25 mouse cellular contexts compared by ENCODE assay signal in genomic region chr19:56374011-56374410, GRCm38 (mm10). TPM values are rescaled to one million over a fixed set of nuclear protein-coding genes. Genes with fewer than 3 reads are reported as not detected.
DNase-seq lines count a peak whose midpoint lies in the region; ATAC-seq and TF ChIP-seq lines count a peak whose summit lies in the region.
"Had no signal": no experiment of that assay in that cellular context is flagged by ENCODE, and none has a peak within 500 bp of the region (broad histone marks: within the 10 kb centered on the region; RNA-seq: fewer than 3 reads in every experiment).

No protein-coding gene starts in this region.

- no peak overlapping the region for H3K4me2 ChIP-seq in kidney, embryonic 15.5 days
- H3K4me2 ChIP-seq: embryonic facial prominence, embryonic 13.5 days; heart, embryonic 12.5 days had no signal

- H3K79me2 ChIP-seq in C2C12 (ENCODE audit: control insufficient read depth, insufficient read depth): no peaks in the 10 kb centered on the region

- no peak overlapping the region for H3K9ac ChIP-seq in kidney, embryonic 15.5 days
- H3K9ac ChIP-seq: embryonic facial prominence, embryonic 13.5 days; heart, embryonic 12.5 days had no signal

- H3K9me3 ChIP-seq in kidney, embryonic 15.5 days (replicated peaks): no peaks in the 10 kb centered on the region
- H3K9me3 ChIP-seq: embryonic facial prominence, embryonic 13.5 days; midbrain, embryonic 10.5 days had no signal

- no peak for TF ChIP-seq CTCF in C2C12 (IDR thresholded peaks at IDR 0.05; ENCODE audit: control insufficient read depth, insufficient read depth, insufficient read length)

- H3K27ac ChIP-seq in kidney, embryonic 15.5 days: no peak overlapping the region
- H3K27ac ChIP-seq: embryonic facial prominence, embryonic 13.5 days; hindbrain, postnatal 0 days; macrophage; midbrain, embryonic 10.5 days had no signal

- H3K4me1 ChIP-seq in kidney, embryonic 15.5 days: no peaks in the 10 kb centered on the region
- H3K4me1 ChIP-seq: embryonic facial prominence, embryonic 13.5 days; midbrain, embryonic 10.5 days had no signal

- DNase-seq in kidney, postnatal 4 days: no peak
- peak; percentile 16 for DNase-seq in ZHBTc4 (ENCODE audit: low read depth, low spot score)
- DNase-seq in retina, embryonic 14.5 days (ENCODE audit: low spot score): peak; percentile 53
- DNase-seq in neural tube, embryonic 10.5 days (ENCODE audit: extremely low spot score, low spot score): no peak
- DNase-seq in adrenal gland, adult 8-10 months: no peak
- DNase-seq in adrenal gland, postnatal 4 days (ENCODE audit: low spot score in 2 of 2): no peak
- DNase-seq: adrenal gland, adult 2 months; cerebellum, adult 18-20 months; cerebellum, postnatal 14 days; gastrocnemius, postnatal 14 days; heart, adult 18-20 months; heart, postnatal 10 days; kidney, postnatal 10 days; right cerebral cortex, postnatal 25 days; thymus, postnatal 4 days had no signal

- H3K27me3 ChIP-seq in kidney, embryonic 15.5 days: no peaks in the 10 kb centered on the region
- H3K27me3 ChIP-seq in C2C12 (ENCODE audit: control insufficient read depth, insufficient read depth, insufficient read length): no peaks in the 10 kb centered on the region
- H3K27me3 ChIP-seq: embryonic facial prominence, embryonic 13.5 days; heart, embryonic 12.5 days had no signal

- ATAC-seq in kidney, embryonic 15.5 days (replicated peaks; ENCODE audit: low FRiP score): 0 out of 2 replicates have a peak, but pooled peaks have one; percentile 12
- ATAC-seq: forebrain, embryonic 14.5 days; hindbrain, postnatal 0 days; intestine, embryonic 16.5 days; lung, postnatal 0 days had no signal

- no peak overlapping the region for H3K4me3 ChIP-seq in kidney, embryonic 15.5 days (replicated peaks)
- H3K4me3 ChIP-seq in C2C12 (ENCODE audit: insufficient read depth, poor library complexity, severe bottlenecking): no peak overlapping the region
- H3K4me3 ChIP-seq: embryonic facial prominence, embryonic 13.5 days; heart, embryonic 12.5 days; midbrain, embryonic 10.5 days had no signal

- H3K36me3 ChIP-seq in kidney, embryonic 15.5 days: no peaks in the 10 kb centered on the region
- H3K36me3 ChIP-seq in C2C12 (ENCODE audit: control insufficient read depth, insufficient read depth): no peaks in the 10 kb centered on the region
- H3K36me3 ChIP-seq: embryonic facial prominence, embryonic 13.5 days; midbrain, embryonic 10.5 days had no signal

- H3K79me3 ChIP-seq in C2C12 (ENCODE audit: low read depth): no peaks in the 10 kb centered on the region

- 53% methylated on average over 10 of the region's 10 CpGs for WGBS in kidney, embryonic 15.5 days

- no peak overlapping the region for H3ac ChIP-seq in C2C12 (ENCODE audit: control insufficient read depth, insufficient read length, low read depth)

TF ChIP-seq in C2C12, 6 proteins besides CTCF, POLR2A, EP300 and RAD21:
- TF ChIP-seq FOSL1 (IDR thresholded peaks at IDR 0.05; ENCODE audit: insufficient read depth, low read length, poor library complexity, severe bottlenecking): peak; percentile 71
- TF ChIP-seq MYOD1 (IDR thresholded peaks at IDR 0.05; ENCODE audit: control insufficient read depth, insufficient read length, low read depth): peak; percentile 94
- TF ChIP-seq MAX (IDR thresholded peaks at IDR 0.05): peak; percentile 98
- TF ChIP-seq MYOG (IDR thresholded peaks at IDR 0.05; ENCODE audit: control insufficient read depth, extremely low read depth, insufficient read length): no peak
- TF ChIP-seq USF1 (IDR thresholded peaks at IDR 0.05; ENCODE audit: low read depth): peak; percentile 15
- TF ChIP-seq CEBPB (IDR thresholded peaks at IDR 0.05; ENCODE audit: low read depth): no peak

RNA-seq across cellular contexts. Expression of gene Nrap, which starts 15.8 kb away (rescaled TPM):
- polyA plus RNA-seq in kidney, embryonic 15.5 days (2015; fragmentation: Nextera tagmentation; extraction: Ambion mirVana): 0.36 and 0.55 TPM in 2 replicates
- 0.88 TPM for polyA plus RNA-seq in C2C12 (2012; fragmentation: generic; extraction: Trizol)
- under 1 TPM in 2 of 4 experiments, not detected in 2; 0.12 to 0.16 TPM for total RNA-seq in adrenal gland, adult 8-10 months (2022)
- total RNA-seq in adrenal gland, postnatal 4 days (2021): 10 to 100 TPM in 1 of 2 experiments, 1 to 10 TPM in 1; 3.7 to 12.2 TPM
- total RNA-seq: adrenal gland, adult 2 months had no signal
- polyA plus RNA-seq: adrenal gland, adult 2 months had no signal

RNA-seq across cellular contexts. Expression of gene Casp7, which starts 22.9 kb away (rescaled TPM):
- polyA plus RNA-seq in kidney, embryonic 15.5 days (2015; fragmentation: Nextera tagmentation; extraction: Ambion mirVana): 26.1 and 27.0 TPM in 2 replicates
- polyA plus RNA-seq in C2C12 (2012; fragmentation: generic; extraction: Trizol): 9.1 TPM
- 10 to 100 TPM in 1 of 4 experiments, 1 to 10 TPM in 3; 5.3 to 12.2 (median 7.7) TPM for total RNA-seq in adrenal gland, adult 8-10 months (2022)
- 10 to 100 TPM; 22.9 to 25.0 TPM for total RNA-seq in adrenal gland, postnatal 4 days (2021)

Comparison
In these comparisons a context has a peak if more than half of its experiments do, and no peak if none do; other contexts are left out.
1. RNA of gene Nrap, which starts 15.8 kb away (total RNA-seq): 3.7 to 12.2 TPM in adrenal gland, postnatal 4 days; 0.12 to 0.16 TPM in adrenal gland, adult 8-10 months; every median in the first group is over 4 times any median in the second.
2. DNase-seq: peak in ZHBTc4 (single experiment) and retina, embryonic 14.5 days (single experiment); none in kidney, postnatal 4 days (0 of 2), neural tube, embryonic 10.5 days (single experiment), adrenal gland, adult 8-10 months (single experiment) and adrenal gland, postnatal 4 days (0 of 2).